Mouse (Mus musculus): ENCODE results near the gene Arhgap31.
A peak's percentile ranks its signal among the peaks of the same experiment; 100 is the strongest.

The Arhgap31 gene

GRCm38 (mm10) chr16:38712581-38713403, at the start of gene Arhgap31:
Gene Arhgap31, minus strand, starts transcription at chr16:38713274.
- DNase-seq (ENCODE audit: low spot score in 2 of 2): peak; percentile 76 to 79

- no peak for DNase-seq (ENCODE audit: low spot score in 2 of 2)
These were observed 49.3 kb upstream of the Arhgap31 start for GRCm38 (mm10) chr16:38762401-38762800.

- no peak for DNase-seq (ENCODE audit: low spot score in 2 of 2)
These were observed 48.9 kb upstream of the Arhgap31 start for GRCm38 (mm10) chr16:38761972-38762371.

- DNase-seq (ENCODE audit: low spot score in 2 of 2): no peak
These were observed 47.8 kb upstream of the Arhgap31 start for GRCm38 (mm10) chr16:38760834-38761375.

DNA sequence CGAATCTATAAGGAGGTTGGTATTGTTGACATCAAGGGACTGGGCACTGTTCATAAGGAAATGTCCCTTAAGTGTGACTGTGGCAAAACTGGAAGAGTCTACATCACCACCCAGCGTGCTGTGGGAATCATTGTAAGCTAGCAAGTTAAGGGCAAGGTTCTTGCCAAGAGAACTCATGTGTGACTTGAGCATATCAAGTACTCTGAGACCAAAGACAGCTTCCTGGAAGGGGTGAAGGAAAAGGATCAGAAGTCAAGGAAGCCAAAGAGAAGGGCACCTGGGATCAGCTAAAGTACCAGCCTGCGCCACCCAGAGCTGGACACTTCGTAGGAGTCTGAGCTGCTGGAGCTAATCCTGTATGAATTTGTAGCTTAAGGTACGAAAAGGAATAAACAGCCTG, 47.2 kb upstream of the Arhgap31 start:
- DNase-seq (ENCODE audit: low spot score in 2 of 2): no peak

DNA sequence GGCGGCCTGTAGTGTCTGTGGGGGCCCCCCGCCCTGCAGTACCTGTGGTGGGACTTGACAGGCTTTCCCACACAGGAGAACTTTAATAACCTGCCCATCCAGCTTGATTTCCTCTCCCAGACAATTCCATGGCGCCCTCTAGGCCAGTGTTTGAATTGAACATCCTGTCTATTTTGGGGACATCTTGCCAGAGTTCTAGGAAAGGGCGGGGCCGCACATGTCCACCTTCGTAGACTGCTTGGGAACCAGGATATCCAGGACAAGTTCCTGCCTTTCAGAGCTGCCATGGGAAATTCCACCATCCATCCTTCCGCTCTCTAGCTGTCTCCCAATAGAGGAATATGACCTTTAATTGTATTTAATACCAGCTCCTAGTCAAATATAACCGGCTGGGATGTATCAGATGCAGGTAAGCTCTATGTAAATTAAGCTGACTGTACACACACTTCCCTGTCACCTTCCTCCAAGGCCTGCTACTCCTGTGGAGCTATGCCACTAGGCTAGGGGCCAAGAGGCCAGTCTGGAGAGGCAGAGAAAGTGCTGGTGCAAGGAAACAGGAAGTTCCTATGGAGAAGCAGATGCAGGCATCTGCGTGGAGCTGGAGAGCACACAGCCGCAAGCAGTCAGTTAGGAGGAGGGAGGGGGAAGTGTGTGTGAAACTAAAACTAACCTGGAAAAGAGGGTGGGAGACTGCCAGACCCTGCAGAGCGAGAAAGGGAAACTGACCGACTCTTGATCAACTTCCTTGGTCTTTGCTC, 45.2 kb upstream of the Arhgap31 start:
- DNase-seq (ENCODE audit: low spot score in 2 of 2): peak in 1 of 2 experiments; percentile 59

- no peak for DNase-seq (ENCODE audit: low spot score in 2 of 2)
These were observed 44.6 kb upstream of the Arhgap31 start for GRCm38 (mm10) chr16:38757626-38758025.

- no peak for DNase-seq (ENCODE audit: low spot score in 2 of 2)
These were observed 43.5 kb upstream of the Arhgap31 start for GRCm38 (mm10) chr16:38756572-38756971.

- DNase-seq (ENCODE audit: low spot score in 2 of 2): peak in 1 of 2 experiments; percentile 48
These were observed 43.1 kb upstream of the Arhgap31 start for GRCm38 (mm10) chr16:38756177-38756503.

GRCm38 (mm10) chr16:38755452-38756176, 42.5 kb upstream of the Arhgap31 start:
- no peak for DNase-seq (ENCODE audit: low spot score in 2 of 2)

- DNase-seq (ENCODE audit: low spot score in 2 of 2): no peak
These were observed 40.6 kb upstream of the Arhgap31 start for GRCm38 (mm10) chr16:38753631-38754030.

GRCm38 (mm10) chr16:38750803-38751202, 37.7 kb upstream of the Arhgap31 start:
- no peak for DNase-seq (ENCODE audit: low spot score in 2 of 2)

GRCm38 (mm10) chr16:38743941-38744673, 31.0 kb upstream of the Arhgap31 start:
- no peak for DNase-seq (ENCODE audit: low spot score in 2 of 2)

GRCm38 (mm10) chr16:38742659-38743131, 29.6 kb upstream of the Arhgap31 start:
- DNase-seq (ENCODE audit: low spot score in 2 of 2): peak in 1 of 2 experiments; percentile 40

DNA sequence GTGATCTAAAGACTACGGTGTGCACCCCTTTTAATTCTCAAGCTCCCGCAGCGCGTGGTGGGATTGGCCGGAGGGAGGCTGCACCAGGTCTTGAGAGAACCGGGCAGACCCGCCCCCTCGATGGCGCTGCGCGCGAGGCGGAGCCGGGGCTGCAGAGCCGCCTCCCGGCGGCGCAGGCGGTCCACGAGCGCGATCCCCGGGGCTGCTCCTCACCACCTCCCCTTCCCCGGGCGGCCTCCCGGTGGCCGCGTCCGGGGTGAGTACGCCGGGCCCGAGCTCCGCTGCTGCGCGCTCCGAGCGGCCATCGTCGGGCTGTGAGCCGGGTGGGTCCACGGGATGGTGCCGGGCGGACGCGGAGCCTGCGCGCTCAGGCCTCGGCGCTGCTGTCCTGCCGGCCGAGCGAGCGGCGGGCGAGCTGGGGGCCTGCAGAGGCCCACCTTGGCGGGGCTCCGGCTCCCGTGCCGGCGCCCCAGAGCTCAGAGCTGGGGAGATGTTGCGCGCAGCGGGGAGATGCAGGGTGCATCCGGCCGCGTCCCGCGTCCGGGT, 29.1 kb upstream of the Arhgap31 start, which contains the start of gene B4galt4:
TSS of gene B4galt4 (plus strand) at position 152 of the 546 bp plus-strand sequence.
- DNase-seq (ENCODE audit: low spot score in 2 of 2): peak; percentile 89 to 90

DNA sequence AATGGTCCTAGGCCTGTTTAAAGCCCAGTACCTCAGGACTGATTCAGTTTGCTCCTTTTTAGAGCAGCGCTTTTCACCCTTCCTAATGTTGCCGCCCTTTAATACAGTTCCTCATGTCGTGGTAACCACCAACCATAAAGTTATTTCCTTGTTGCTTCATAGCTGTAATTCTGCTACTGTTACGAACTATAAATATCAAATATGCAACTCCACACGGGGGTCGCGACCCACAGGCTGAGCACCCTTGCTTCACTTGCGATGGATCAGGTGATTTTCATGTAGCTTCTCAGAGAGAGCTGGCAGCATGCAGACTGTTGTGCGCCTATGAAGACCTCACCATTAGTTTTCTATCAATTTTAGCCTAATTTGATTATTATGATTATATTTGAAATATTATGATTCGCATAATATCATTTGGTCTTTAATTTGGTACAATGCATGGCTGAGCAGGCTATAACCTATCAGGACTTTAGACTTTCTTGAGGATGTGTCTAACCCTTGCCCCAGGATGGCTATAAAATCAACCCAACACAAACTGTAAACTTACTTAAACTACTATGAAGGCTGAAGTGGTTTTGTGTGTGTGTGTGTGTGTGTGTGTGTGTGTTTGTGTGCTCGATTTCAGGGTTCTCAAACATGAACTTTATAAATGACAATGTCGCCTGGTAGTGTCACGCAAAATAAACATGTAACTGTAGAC, 28.3 kb upstream of the Arhgap31 start:
- no peak for DNase-seq (ENCODE audit: low spot score in 2 of 2)

DNA sequence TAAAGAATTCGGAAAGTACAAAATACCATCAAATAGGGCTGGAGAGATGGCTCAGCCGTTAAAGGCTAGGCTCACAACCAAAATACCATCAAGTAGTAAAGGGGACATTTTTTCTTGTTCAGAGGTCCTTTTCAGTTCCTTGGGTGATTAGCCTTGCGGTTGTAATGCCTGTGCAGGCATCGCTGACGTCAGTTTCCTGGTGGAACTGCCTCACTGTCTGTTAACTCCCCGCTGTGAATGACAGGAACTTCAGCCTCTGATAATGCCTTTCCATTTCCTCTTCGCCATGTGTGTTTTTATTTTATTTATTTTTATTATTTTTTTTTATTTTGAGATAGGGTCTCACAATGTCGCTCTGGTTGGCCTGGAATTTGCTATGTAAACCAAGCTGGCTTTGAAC, 17.8 kb upstream of the Arhgap31 start:
- DNase-seq (ENCODE audit: low spot score in 2 of 2): no peak

DNA sequence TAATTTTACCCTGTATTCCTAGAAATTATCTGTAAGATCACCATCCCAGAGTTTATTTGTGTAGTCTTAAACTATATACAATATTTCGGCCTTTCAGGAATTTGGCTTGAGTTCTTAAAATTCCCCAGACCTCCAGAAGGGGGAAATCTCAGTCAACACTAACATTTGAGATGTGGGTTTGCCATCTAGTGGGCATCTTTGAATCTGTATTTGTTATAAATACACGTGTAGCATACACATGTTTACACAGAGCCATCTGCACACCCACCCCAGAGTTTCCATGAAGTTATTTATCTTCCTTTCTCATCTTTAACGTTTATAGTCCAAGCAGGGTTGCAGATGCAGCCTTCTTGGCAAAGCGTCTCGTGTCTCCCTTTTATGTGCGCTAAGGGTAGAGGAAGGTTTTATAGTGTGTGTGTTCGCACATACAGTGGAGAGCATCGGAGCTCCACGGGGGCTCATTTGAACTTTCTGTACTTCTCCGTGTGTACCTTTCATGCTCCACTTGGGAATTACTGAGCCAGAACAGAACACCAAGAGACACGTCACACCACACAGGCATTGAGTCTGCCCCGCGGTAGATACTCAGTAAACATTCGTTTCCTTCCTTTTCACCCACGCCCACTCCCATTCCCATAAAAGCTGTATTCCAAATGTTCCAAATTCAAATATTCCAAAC, 16.7 kb upstream of the Arhgap31 start:
- peak in 1 of 2 experiments; percentile 56 for DNase-seq (ENCODE audit: low spot score in 2 of 2)

DNA sequence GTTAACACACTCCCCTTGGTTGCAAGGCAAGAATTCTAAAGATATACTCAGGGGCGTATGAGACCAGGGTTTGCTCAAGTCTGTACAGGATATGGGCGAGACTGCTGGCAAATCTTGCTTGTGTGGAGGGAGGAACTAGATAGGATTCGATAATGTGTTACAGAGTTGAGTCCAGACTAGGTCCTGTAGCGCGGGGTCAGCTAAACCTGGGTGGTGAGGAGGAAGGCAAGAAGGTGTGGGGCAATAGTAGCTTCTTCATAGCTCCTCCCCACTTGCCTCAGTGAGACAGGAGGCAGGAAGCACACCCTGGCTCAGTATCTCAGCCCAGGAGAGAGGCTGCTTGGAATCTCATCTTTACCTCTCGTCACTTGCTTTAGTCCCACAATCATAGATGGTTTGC, 16.1 kb upstream of the Arhgap31 start:
- DNase-seq (ENCODE audit: low spot score in 2 of 2): no peak

Measured in right cerebral cortex, postnatal 10 days (tissue).